Mouse (Mus musculus): Measurements from ENCODE around the gene Them7. TPM values are rescaled to one million over a fixed set of nuclear protein-coding genes. Genes with fewer than 3 reads are reported as not detected.

Them7 gene
- polyA plus RNA-seq, 1 experiment from 2014 or later, result 0.63 TPM

DNA sequence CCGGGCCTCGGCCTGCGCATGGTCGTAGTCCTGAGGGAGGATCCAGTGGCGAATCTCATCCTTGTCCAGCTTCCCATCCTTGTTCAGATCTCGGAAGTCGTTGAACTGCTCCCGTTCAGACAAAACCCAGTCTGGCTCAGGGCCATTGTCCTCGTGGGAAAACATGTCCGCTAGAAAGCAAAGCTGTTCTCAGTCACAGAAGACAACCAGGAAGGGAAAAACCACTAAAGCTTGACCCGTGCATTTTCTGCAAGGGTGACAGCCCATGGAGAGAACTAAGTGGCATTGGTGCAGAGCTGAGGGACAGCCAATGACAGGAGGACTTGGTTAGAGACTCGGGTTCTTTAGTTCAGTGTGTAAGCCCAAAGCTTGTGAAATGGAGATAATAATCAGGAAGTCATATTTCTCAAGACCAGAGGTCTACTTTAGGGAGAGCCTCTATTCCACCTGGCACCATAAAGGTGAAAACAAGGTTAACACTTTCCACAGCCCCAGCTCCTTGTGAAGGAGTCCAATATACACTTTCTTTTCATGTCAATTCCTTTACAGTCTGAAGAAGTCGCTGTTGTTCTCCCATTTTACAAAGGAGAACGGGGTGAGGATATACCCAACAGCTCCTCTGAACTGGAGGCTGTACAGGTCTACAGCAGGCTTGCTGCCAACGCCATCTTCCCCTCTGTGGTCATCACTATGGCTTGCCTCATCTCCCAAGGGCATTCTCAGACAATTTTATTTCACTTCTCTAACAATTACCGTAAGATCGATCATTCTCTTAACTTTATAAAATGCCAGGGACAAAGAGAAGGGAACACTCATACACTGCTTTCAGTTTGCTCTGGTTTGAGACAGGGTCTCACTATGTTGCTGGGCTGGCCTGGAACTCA lies 165.1 kb downstream of the Them7 start:
- H3K4me3 ChIP-seq (replicated peaks), result no peak overlapping the region
- WGBS, result 82% methylated on average over 17 of the region's 17 CpGs
- no peak overlapping the region for H3K9ac ChIP-seq
- no peaks in the 10 kb centered on the region for H3K9me3 ChIP-seq
- H3K36me3 ChIP-seq, result peaks cover 36% of the 10 kb centered on the region
- no peaks in the 10 kb centered on the region for H3K27me3 ChIP-seq (replicated peaks)
- no peak for ATAC-seq (ENCODE audit: insufficient read depth, low FRiP score, low read depth)
- H3K27ac ChIP-seq, result no peak overlapping the region
- no peaks in the 10 kb centered on the region for H3K4me1 ChIP-seq
- no peak overlapping the region for H3K4me2 ChIP-seq

DNA sequence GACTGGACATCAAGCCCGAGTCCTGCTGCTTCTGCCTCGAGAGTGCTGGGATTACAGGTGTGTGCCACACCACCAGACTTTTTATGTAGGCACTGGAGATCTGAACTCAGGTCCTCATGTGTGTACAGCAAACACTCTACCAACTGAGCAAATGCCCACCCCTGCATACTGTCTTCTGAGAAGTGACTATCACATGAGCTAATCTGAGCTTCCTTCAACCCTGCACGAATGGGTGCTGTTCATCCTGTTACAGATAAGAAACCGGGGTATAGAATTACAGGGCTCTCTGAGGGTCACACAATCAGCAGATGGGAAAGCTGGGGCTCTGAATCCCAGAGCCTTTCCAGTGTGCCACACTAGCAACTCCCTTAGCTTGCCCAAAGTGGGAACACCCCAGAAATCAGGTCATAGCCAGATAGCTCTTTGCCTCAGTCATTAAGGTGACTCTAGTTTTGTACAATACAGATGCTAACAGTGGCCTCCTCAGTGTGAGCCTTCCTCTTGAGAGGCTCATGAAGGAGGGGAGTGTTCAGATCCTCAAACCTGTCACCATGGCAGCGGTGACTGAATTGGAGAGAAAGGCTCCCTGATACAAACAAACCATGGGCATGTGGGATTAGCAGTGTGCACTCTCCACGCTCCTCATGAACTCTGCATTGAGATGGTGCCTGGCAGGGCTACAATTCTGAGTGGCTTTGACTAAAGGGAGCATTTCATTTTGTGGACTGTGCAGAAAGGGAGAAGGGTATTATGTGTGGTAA lies 166.7 kb downstream of the Them7 start:
- 73% methylated on average over 6 of the region's 6 CpGs for WGBS
- ATAC-seq (ENCODE audit: insufficient read depth, low FRiP score, low read depth), result no peak
- H3K4me3 ChIP-seq (replicated peaks), result no peak overlapping the region
- H3K9me3 ChIP-seq, result no peaks in the 10 kb centered on the region
- no peaks in the 10 kb centered on the region for H3K27me3 ChIP-seq (replicated peaks)
- H3K36me3 ChIP-seq, result peaks cover 36% of the 10 kb centered on the region
- H3K9ac ChIP-seq, result no peak overlapping the region
- H3K4me1 ChIP-seq, result 0 out of 2 replicates have a peak, but pooled peaks cover under 1% of the 10 kb centered on the region
- H3K4me2 ChIP-seq, result no peak overlapping the region
- H3K27ac ChIP-seq, result no peak overlapping the region

DNA sequence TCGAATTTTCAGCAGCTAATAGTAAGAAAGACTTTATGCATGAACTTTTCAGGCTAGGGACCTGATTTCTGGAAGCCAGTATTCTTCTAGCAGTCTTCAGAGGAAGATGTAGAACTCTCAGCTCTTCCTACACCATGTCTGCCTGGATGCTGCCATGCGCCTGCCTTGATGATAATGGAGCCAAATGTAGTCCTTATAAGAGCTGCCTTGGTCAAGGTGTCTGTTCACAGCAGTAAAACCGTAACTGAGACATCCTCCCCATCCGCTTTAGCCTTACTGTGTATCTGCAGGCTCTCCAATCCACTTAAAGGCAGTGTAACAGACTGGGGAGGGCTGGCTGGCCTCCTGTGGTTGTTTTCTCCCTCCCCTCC lies 167.3 kb downstream of the Them7 start:
- no peaks in the 10 kb centered on the region for H3K27me3 ChIP-seq (replicated peaks)
- H3K9me3 ChIP-seq, result no peaks in the 10 kb centered on the region
- no peak overlapping the region for H3K4me2 ChIP-seq
- no peak for ATAC-seq (ENCODE audit: insufficient read depth, low FRiP score, low read depth)
- H3K27ac ChIP-seq, result no peak overlapping the region
- H3K4me1 ChIP-seq, result 0 out of 2 replicates have a peak, but pooled peaks cover 3% of the 10 kb centered on the region
- 92% methylated on average over 4 of the region's 4 CpGs for WGBS
- peaks cover 36% of the 10 kb centered on the region for H3K36me3 ChIP-seq
- H3K4me3 ChIP-seq (replicated peaks), result no peak overlapping the region
- no peak overlapping the region for H3K9ac ChIP-seq

DNA sequence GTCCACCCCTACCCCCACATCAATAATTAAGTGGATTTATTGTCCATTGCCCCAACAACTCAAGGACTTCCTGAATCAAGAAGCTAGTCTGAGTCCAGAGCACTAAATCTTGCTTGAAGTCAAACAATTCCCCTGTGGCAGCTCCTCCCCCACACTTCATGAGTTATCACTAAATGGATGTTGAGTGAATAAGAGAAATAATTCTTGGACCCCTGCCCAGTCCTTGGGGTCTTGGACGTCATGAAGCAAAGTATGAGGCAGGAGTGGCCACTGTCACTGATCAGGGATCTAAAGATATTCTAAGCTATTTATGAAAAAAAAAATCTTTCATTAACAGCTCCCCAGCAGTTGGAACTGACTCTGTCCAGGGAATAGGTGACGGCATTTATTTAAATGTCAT lies 168.4 kb downstream of the Them7 start:
- no peak overlapping the region for H3K4me3 ChIP-seq (replicated peaks)
- H3K27me3 ChIP-seq (replicated peaks), result no peaks in the 10 kb centered on the region
- no peak for ATAC-seq (ENCODE audit: insufficient read depth, low FRiP score, low read depth)
- no peaks in the 10 kb centered on the region for H3K9me3 ChIP-seq
- peaks cover 12% of the 10 kb centered on the region for H3K4me1 ChIP-seq
- WGBS, result 52% methylated on average over 2 of the region's 2 CpGs
- peaks cover 34% of the 10 kb centered on the region for H3K36me3 ChIP-seq
- H3K9ac ChIP-seq, result no peak overlapping the region
- no peak overlapping the region for H3K27ac ChIP-seq
- H3K4me2 ChIP-seq, result no peak overlapping the region

DNA sequence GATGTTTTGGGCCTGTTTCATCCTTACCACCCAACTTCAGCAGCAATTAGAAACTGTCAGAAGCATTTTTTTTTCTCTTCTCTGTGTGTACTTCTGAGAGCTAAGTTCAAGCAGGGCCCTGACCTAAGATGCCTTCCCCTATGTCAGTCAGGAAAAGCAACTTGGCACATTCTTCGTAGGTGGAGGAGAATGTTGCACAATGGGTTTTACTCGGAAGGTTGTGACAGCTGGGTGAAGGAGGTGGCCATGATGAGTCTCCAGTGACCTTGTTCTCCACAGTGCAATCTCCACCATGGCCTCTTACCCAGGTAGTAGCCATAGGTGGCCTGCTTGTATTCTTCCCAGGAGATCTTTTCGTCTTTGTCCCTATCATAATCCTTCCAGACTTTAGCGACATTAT lies 170.3 kb downstream of the Them7 start:
- Histone ChIP-seq H3K4me1 (peaks cover 20% of the 10 kb centered on the region), H3K4me3 (replicated peaks) (no peak overlapping the region), H3K36me3 (peaks cover 21% of the 10 kb centered on the region), H3K27me3 (replicated peaks) (no peaks in the 10 kb centered on the region), H3K9me3 (no peaks in the 10 kb centered on the region), H3K9ac (no peak overlapping the region), H3K27ac (no peak overlapping the region), H3K4me2 (no peak overlapping the region)
- ATAC-seq (ENCODE audit: insufficient read depth, low FRiP score, low read depth), result no peak
- WGBS, result 89% methylated on average over 4 of the region's 4 CpGs

DNA sequence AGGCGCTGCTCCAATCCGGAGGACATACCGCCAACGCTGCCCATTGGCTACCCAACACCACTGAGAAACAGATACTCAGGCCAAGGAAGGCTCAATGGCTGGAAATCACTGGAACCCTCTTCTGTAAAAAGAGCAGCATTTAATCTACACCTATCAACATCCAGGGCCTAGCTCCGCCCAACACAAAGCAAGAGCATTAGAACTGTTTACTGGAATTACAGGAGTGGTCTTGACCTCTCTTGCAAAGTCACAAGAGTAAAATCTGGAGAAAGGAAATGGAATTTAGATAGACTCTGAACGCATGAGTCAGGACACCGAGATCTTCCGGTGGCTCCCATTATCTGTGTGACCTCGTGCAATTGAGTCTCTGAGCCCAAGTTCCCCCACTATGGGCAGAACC lies 171.9 kb downstream of the Them7 start:
- no peak overlapping the region for H3K27ac ChIP-seq
- 87% methylated on average over 9 of the region's 9 CpGs for WGBS
- H3K9ac ChIP-seq, result no peak overlapping the region
- 0 out of 2 replicates have a peak overlapping the region, but pooled peaks have one; percentile 65 for H3K4me2 ChIP-seq
- no peak overlapping the region for H3K4me3 ChIP-seq (replicated peaks)
- H3K36me3 ChIP-seq, result peaks cover 18% of the 10 kb centered on the region
- no peaks in the 10 kb centered on the region for H3K9me3 ChIP-seq
- no peaks in the 10 kb centered on the region for H3K27me3 ChIP-seq (replicated peaks)
- peaks cover 26% of the 10 kb centered on the region for H3K4me1 ChIP-seq
- no peak for ATAC-seq (ENCODE audit: insufficient read depth, low FRiP score, low read depth)

DNA sequence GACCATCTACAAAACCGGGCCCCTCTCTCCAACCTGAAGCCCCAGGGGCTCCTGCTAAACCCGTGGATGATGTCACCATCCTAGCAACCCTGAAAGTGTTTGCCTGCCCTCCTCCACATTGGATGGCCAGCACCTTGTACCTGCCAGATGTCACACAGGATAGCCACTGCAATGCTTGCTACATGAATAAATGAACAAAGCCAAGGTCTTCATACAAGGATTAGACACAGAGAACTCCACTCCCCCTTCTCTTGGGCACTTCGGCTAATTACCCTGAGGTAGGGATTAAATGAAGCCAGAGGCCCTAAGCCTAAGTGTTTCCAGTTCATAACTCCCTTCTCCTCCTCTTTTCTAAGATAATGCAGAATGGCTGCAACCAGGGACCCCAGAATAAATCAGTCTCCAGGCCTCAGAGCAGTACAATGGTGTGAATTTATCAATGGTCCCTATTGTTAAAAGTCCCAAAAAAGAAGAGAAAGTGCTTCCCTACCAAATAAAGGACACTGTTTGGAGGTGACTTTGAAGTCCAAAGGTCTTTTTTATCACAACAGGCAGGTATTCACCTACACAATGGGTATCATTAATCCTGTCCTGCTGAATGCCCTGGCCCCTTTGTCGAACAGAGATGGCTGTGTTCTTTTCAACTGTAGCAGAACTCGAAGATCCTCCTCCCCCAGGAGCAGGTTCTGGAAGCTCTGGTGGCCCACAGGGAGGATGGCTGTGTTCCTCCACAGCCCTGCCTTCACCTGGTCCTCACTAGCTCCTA lies 173.5 kb downstream of the Them7 start:
- WGBS, result 36% methylated on average over 5 of the region's 5 CpGs
- Histone ChIP-seq H3K4me3 (replicated peaks) (peak overlapping the region; percentile 86), H3K36me3 (peaks cover 11% of the 10 kb centered on the region), H3K9me3 (no peaks in the 10 kb centered on the region), H3K27ac (peak overlapping the region; percentile 96; the same call in 1 of the 2 replicates), H3K4me2 (peak overlapping the region; percentile 65), H3K9ac (peak overlapping the region; percentile 86), H3K4me1 (peaks cover 26% of the 10 kb centered on the region), H3K27me3 (replicated peaks) (no peaks in the 10 kb centered on the region)
- ATAC-seq (ENCODE audit: insufficient read depth, low FRiP score, low read depth), result no peak

DNA sequence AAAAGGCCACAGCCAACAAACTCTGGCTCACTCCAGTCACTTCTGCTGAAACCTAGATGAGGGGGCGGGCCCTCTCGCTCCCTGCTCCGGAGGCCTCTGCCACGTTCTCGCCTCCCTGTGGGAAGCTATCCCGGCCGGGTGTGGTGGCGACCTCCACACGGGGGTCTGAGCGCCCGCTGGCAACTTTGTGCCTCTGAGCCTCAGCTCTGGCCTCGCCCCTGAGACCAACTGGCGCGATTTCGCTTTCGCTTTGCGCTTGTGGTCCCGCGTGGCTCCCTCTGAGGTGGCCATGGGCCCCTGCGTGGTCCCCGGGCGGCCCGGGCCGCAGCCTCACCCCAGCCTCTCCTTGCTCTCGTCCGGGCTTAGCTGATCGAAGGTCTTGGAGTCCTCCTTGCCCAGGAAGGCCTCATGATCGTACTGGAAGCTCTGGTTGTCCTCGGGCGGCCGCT lies 174.5 kb downstream of the Them7 start:
- Histone ChIP-seq H3K4me2 (peak overlapping the region; percentile 65), H3K4me3 (replicated peaks) (peak overlapping the region; percentile 86), H3K27ac (peak overlapping the region; percentile 96), H3K9ac (peak overlapping the region; percentile 86), H3K4me1 (peaks cover 26% of the 10 kb centered on the region), H3K27me3 (replicated peaks) (no peaks in the 10 kb centered on the region), H3K36me3 (peaks cover 5% of the 10 kb centered on the region; the same call in 1 of the 2 replicates), H3K9me3 (no peaks in the 10 kb centered on the region)
- ATAC-seq (ENCODE audit: insufficient read depth, low FRiP score, low read depth), result peak; percentile 47; the same call in 1 of the 2 replicates
- 0% methylated on average over 31 of the region's 31 CpGs for WGBS

DNA sequence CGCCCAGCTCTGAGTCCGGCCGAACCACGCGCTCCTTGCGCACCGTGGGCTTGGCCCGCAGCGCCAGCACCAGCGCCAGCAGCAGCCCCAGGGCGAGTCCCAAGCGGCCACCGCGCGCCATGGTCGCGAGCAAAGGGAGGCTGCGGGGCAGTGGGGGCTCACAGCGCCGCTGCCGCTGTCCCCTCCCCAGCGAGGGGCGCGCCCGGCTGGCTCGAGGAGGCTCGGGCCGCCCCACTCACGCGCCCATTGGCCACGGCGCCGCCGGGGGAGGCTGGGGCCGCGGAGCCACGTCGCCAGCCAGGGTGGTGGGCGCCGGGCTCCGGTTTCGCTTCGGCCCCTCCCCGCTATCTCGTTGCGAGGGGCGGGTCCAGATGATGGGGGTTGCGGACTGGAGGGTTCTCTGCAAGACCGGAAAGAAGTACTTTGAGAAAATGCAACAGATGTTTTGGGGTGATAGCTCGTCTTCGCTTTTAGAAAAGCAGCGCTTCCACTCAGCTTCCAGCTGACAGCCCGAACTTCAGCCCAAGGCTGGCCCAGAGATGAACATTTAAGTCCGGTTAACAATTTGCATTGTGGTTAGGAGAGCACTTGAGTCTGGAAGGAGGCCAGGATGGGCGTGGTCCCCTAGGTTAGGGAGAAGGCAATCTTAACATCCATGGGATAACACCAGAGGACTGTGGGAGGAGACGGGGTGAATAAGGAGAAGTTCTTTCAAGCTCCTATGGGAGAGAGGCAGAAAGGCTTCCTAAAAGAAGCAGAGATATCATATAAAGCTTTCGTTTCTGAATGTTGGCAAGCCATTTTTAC lies 175.2 kb downstream of the Them7 start, which contains the start of gene Rcn1:
TSS of gene Rcn1 (minus strand) at position 235 of the 807 bp plus-strand sequence.
- Histone ChIP-seq H3K4me1 (peaks cover 26% of the 10 kb centered on the region), H3K9me3 (no peaks in the 10 kb centered on the region), H3K4me3 (replicated peaks) (peak within 1 kb of the TSS; percentile 86), H3K27me3 (replicated peaks) (no peaks in the 10 kb centered on the region), H3K36me3 (peaks cover 4% of the 10 kb centered on the region; the same call in 1 of the 2 replicates), H3K9ac (peak within 1 kb of the TSS; percentile 86), H3K27ac (peak within 1 kb of the TSS; percentile 96), H3K4me2 (peak within 1 kb of the TSS; percentile 65)
- under 1% methylated on average over 54 of the region's 57 CpGs for whole genome bisulfite sequencing
- peak; percentile 90 for ATAC-seq (ENCODE audit: insufficient read depth, low FRiP score, low read depth)

DNA sequence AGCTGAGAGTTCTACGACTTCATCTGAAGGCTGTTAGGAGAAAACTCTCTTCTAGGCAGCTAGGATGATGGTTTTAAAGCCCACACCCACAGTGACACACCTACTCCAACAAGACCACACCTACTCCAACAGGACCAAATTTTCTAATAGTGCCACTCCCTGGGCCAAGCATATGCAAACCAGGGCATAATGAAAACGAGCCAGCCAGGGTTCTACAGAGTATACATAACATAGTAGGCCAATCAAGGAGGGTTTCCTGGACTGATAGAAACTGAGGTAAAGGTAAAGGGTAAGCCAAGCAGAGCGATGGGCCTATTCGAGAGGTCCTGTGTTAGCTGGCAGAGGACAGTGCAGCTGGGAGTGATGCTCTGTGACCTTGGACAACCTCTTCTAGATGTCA lies 176.4 kb downstream of the Them7 start:
- H3K27me3 ChIP-seq (replicated peaks), result no peaks in the 10 kb centered on the region
- WGBS, result 84% methylated on average over 4 of the region's 4 CpGs
- no peaks in the 10 kb centered on the region for H3K36me3 ChIP-seq
- no peak overlapping the region for H3K4me2 ChIP-seq
- H3K9ac ChIP-seq, result no peak overlapping the region
- H3K9me3 ChIP-seq, result no peaks in the 10 kb centered on the region
- H3K4me3 ChIP-seq (replicated peaks), result no peak overlapping the region
- no peak overlapping the region for H3K27ac ChIP-seq
- ATAC-seq (ENCODE audit: insufficient read depth, low FRiP score, low read depth), result no peak
- H3K4me1 ChIP-seq, result peaks cover 26% of the 10 kb centered on the region

DNA sequence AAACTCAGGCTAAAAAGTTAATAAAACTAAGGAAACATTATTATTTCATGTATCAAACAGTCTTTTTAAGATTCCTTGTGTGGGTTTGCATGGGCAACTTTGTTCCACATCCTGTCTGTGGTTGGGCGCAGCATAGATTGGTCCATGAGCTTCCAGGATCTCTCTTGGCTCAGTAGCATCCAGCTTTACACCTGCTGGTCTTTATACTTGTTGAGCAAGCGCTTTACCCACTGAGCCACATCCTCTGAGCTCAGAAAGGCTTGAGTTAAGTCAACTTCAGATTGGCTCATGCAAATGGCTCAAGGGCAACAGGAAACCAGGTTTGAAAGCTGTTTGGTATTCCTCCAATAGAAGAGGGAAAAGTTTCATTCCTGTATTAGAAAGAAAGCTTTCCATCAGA lies 178.1 kb downstream of the Them7 start:
- H3K4me3 ChIP-seq (replicated peaks), result no peak overlapping the region
- 88% methylated on average over 2 of the region's 2 CpGs for WGBS
- H3K9me3 ChIP-seq, result no peaks in the 10 kb centered on the region
- H3K27me3 ChIP-seq (replicated peaks), result no peaks in the 10 kb centered on the region
- no peak overlapping the region for H3K27ac ChIP-seq
- H3K36me3 ChIP-seq, result no peaks in the 10 kb centered on the region
- no peak overlapping the region for H3K9ac ChIP-seq
- H3K4me1 ChIP-seq, result peaks cover 18% of the 10 kb centered on the region
- no peak overlapping the region for H3K4me2 ChIP-seq
- ATAC-seq (ENCODE audit: insufficient read depth, low FRiP score, low read depth), result no peak

Measured in stomach, embryonic 15.5 days (tissue).